Mouse (Mus musculus): ENCODE data around the gene Zfp526.

GRCm38 (mm10) chr7:25203624-25204023 is 17.6 kb upstream of the Zfp526 start:
- TF ChIP-seq GATA1 (IDR thresholded peaks at IDR 0.05; ENCODE audit: low read length) (no peak), TAL1 (IDR thresholded peaks at IDR 0.05; ENCODE audit: low read length) (no peak)

Data from erythroblast, embryonic 14.5 days (primary cell).